Mouse (Mus musculus) forebrain, embryonic 14.5 days (tissue): ENCODE results near the gene Katnal1. TPM values are rescaled to one million over a fixed set of nuclear protein-coding genes. Genes with fewer than 3 reads are reported as not detected.

Source experiments
- ATAC-seq: fragments of 200-750 bp; cut with Nextera tagmentation; 2 replicates; pipeline ENCODE4 v1.8.0; 2017; ENCODE audit warnings: mild to moderate bottlenecking, moderate library complexity
- DNase-seq: peaks from one replicate; pipeline ENCODE4 v3.0.0-alpha.2; 2015; ENCODE audit warnings: low spot score
- H3K27ac ChIP-seq: fragments of 300-500 bp; sonication (generic); 2 replicates; pipeline ENCODE4 v1.5.1; 2014; ENCODE audit warnings: low read depth, mild to moderate bottlenecking, control low read depth, low read length, moderate library complexity
- H3K27me3 ChIP-seq: fragments of 300-500 bp; sonication (generic); replicated peaks from 2 replicates; pipeline ENCODE4 v1.6.1; 2014; ENCODE audit warnings: low read length, control low read depth, mixed read lengths; ENCODE audit not compliant: control insufficient read depth, insufficient read depth
- H3K36me3 ChIP-seq: fragments of 300-500 bp; sonication (generic); 2 replicates; pipeline ENCODE4 v1.6.1; 2014; ENCODE audit warnings: low read length, control low read depth; ENCODE audit not compliant: control insufficient read depth, insufficient read depth
- H3K4me1 ChIP-seq: fragments of 300-500 bp; sonication (generic); 2 replicates; pipeline ENCODE4 v1.6.1; 2014; ENCODE audit warnings: antibody characterized with exemption, low read length, control low read depth; ENCODE audit not compliant: control insufficient read depth, insufficient read depth
- H3K4me2 ChIP-seq: fragments of 300-500 bp; sonication (generic); 2 replicates; pipeline ENCODE4 v1.6.1; 2014; ENCODE audit warnings: mild to moderate bottlenecking, control low read depth, low read length
- H3K4me3 ChIP-seq: fragments of 300-500 bp; sonication (generic); 2 replicates; pipeline ENCODE4 v1.5.1; 2014; ENCODE audit warnings: low read depth, low read length, control low read depth
- H3K9ac ChIP-seq: fragments of 300-500 bp; sonication (generic); 2 replicates; pipeline ENCODE4 v1.6.1; 2014; ENCODE audit warnings: mild to moderate bottlenecking, low read length, control low read depth, moderate library complexity
- H3K9me3 ChIP-seq: fragments of 300-500 bp; sonication (generic); replicated peaks from 2 replicates; pipeline ENCODE4 v1.6.1; 2016; ENCODE audit warnings: low read length, control low read depth, mixed read lengths; ENCODE audit not compliant: control insufficient read depth
- WGBS: fragments of 180-500 bp; shearing (Covaris S2); extraction: QIAGEN DNeasy Blood & Tissue Kit; methylation state at CpG from one replicate; pipeline ENCODE4 v1.1.7; 2014; 5-methylcytosine and 5-hydroxymethylcytosine counted together
- polyA plus RNA-seq: library from polyadenylated mRNA; unstranded; fragments of >200 nt; fragmentation: Nextera tagmentation; extraction: Ambion mirVana; gene quantifications from 2 replicates; pipeline ENCODE4 v1.2.1, GENCODE M21; 2014

The Katnal1 gene
- 30.6 and 34.0 TPM in 2 replicates for polyA plus RNA-seq

DNA sequence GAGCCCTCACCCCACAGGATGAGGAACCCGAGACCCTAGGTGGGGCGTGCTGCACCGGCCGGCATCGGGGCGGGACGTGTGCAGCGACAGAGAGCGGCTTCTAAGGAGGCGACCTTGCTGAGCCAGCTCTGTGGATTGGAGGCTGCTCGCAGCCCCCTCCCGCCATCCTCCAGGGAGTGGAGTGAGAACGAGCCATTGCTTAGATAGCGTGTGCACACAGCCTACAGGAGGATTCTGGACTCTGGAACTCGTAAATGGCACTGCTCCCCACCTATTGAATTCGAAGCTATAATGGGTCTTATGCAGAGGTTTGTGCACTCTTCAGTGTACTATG, at the start of gene Katnal1:
Gene Katnal1 (minus strand): TSS at position 205 of the 334 bp plus-strand sequence.
- no peaks in the 10 kb centered on the region for H3K27me3 ChIP-seq
- 2% methylated on average over 16 of the region's 16 CpGs for WGBS
- H3K9me3 ChIP-seq = no peaks in the 10 kb centered on the region
- DNase-seq (no peak), ATAC-seq (no peak)
- H3K9ac ChIP-seq = peak within 1 kb of the TSS; percentile 92
- peaks cover 5% of the 10 kb centered on the region for H3K4me1 ChIP-seq
- H3K27ac ChIP-seq = peak within 1 kb of the TSS; percentile 95
- H3K36me3 ChIP-seq = no peaks in the 10 kb centered on the region
- H3K4me2 ChIP-seq = peak within 1 kb of the TSS; percentile 73
- H3K4me3 ChIP-seq = peak within 1 kb of the TSS; percentile 70

DNA sequence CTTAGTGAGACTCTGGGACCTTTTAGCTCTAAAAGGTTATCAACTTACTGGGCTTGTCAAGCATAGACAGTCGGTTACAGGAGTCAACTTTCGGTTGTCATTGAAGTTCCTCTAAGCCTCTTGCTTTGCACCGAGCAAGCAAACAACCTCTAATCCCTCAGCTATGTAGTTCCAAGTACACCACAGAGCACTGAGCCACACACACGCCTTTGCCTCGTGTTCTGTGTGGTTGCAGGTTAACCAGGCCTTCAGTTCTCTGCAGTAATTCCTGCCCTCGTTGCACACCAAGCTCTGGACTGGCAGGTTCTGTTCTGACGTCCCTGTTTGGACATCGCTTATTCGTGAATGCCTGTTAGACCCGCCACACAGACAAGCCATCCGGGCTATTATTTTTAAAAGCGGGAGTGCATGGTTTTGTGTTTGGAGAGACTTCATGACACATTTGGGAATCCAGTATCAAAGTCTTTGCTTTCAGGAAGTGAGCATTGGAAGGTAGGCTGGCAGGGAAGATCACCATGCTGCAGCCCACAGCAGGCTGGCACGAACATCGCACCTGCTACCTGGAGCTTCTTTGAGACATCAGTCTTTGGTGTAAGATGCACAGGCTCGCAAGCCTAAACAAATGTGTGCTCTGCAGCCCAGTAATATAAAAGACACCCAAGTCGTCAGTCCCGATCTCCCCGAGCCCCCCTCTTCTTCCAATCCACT, 49.5 kb upstream of the Katnal1 start:
- Histone ChIP-seq H3K4me2 (no peak overlapping the region), H3K27ac (no peak overlapping the region), H3K9ac (no peak overlapping the region), H3K4me1 (no peaks in the 10 kb centered on the region; the same call in 1 of the 2 replicates), H3K36me3 (no peaks in the 10 kb centered on the region), H3K4me3 (no peak overlapping the region), H3K9me3 (0 out of 2 replicates have a peak, but pooled peaks cover under 1% of the 10 kb centered on the region), H3K27me3 (no peaks in the 10 kb centered on the region)
- WGBS = 68% methylated on average over 18 of the region's 18 CpGs
- ATAC-seq (no peak), DNase-seq (no peak)

DNA sequence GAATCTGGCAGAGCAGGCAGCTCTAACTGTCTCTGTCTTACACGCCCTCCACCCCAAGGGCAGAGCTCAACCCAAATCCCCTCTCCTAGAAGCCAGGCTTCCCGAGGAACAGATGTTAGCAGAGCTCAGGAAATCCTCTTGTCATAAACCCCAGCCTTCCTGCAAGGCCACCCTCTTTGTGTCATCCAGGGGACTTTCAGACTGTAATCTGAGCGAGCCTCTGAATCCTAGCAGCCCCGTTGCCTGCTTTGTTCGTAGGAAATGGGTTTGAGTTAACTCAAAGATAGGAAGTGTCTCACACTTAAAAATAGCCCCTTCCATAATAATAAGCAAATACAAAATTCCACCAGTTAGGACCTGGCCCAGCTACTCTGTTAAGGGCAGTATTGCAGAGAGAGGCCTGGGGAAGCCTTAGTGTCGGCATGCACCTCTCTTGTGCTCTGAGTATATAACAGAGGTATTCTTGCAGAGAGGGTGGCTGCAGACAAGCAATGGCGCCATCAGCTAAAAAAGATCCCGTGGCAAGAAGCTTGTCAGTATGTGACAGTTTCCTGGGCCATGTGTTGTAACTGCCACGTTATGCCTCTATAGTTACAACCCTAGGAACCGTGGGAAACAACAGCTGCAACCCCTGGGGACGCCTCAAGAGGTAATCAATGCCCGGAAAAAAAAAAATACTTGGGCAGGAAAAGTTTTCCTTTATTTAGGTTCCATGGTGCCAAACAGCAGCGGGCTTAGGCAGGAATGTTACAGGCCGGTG, 48.8 kb upstream of the Katnal1 start:
- H3K27ac ChIP-seq = no peak overlapping the region
- WGBS = 34% methylated on average over 14 of the region's 14 CpGs
- no peaks in the 10 kb centered on the region for H3K9me3 ChIP-seq
- H3K4me3 ChIP-seq = no peak overlapping the region
- no peak overlapping the region for H3K4me2 ChIP-seq
- H3K27me3 ChIP-seq = no peaks in the 10 kb centered on the region
- H3K9ac ChIP-seq = no peak overlapping the region
- ATAC-seq (no peak), DNase-seq (no peak)
- no peaks in the 10 kb centered on the region for H3K36me3 ChIP-seq
- peaks cover 3% of the 10 kb centered on the region for H3K4me1 ChIP-seq

DNA sequence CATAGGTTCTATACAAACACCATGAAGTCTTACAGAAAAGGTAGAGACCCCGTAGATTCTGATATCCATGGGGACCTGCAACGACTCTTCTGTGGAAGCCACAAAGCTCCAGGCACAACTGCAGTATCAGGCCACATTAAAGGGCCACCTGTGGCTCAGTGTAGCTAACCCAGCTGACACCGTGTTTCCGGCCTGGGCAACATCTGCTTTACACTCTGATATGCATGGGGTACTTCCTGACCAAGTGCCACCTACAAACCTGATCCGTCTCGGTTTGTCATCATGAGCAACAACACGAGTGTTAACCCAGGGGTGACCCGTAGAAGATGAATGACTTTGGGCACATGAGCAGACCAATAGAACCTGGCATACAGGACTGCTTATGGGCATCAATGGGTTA, 47.8 kb upstream of the Katnal1 start:
- 91% methylated on average over 8 of the region's 8 CpGs for WGBS

DNA sequence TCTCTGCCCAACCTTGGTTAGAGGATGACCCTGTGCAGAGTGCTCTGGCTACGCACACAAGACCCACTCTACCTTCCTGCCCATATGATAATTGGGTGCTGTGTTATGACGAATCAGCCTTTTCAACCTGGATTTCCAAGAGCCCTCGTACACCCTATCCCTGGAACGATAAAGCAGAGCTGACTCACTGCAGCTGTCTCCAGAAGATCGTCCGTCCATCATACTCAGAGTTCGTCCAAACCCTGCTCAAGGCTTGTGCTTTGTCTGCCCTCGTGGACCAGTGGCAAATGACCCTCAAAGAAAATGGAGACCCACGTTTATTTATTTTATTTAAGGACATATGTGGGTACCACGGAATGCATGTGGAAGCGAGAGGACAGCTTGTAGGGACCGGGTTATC, 45.9 kb upstream of the Katnal1 start:
- no peak overlapping the region for H3K27ac ChIP-seq
- H3K4me3 ChIP-seq = no peak overlapping the region
- H3K36me3 ChIP-seq = no peaks in the 10 kb centered on the region
- H3K27me3 ChIP-seq = no peaks in the 10 kb centered on the region
- WGBS = 95% methylated on average over 12 of the region's 12 CpGs
- ATAC-seq (no peak), DNase-seq (no peak)
- H3K4me2 ChIP-seq = no peak overlapping the region
- H3K4me1 ChIP-seq = peaks cover 3% of the 10 kb centered on the region
- H3K9ac ChIP-seq = no peak overlapping the region
- H3K9me3 ChIP-seq = no peaks in the 10 kb centered on the region

More for the DNA sequence above, 47.8 kb upstream of the Katnal1 start:
- Histone ChIP-seq H3K36me3 (no peaks in the 10 kb centered on the region), H3K4me3 (no peak overlapping the region), H3K4me2 (no peak overlapping the region), H3K9me3 (no peaks in the 10 kb centered on the region), H3K27ac (no peak overlapping the region), H3K9ac (no peak overlapping the region), H3K4me1 (peaks cover 3% of the 10 kb centered on the region), H3K27me3 (no peaks in the 10 kb centered on the region)
- DNase-seq (no peak), ATAC-seq (no peak)

DNA sequence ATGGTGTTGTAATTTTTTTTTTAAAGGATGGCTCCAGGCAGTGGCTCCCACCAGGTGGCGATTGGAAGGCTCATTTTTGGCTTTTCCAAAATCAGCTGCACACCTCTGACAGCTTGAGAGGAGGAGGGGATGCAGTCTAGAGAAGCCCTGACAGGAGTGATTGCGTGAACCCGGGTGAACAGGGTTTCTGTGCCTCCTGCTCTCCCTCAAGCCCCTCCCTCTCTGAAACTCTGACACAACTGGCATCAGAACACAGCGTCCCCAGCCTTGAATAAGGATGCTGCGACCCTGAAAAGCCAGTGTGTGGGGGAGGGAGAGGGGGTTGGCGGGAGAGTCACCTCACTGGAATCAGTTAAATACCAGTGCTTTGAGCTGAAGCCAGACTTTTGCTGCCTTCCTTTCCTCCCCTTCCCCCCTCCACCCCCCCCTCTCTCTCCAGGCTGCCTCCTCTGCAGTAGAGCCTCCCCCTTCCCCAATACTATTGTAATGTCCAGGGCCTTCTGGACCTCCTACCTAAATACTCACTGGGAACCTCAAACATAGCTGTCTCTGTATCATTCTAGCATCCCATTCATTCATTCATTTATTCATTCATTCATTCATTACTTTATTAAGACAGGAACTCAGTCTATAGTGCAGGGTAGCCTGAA, 44.0 kb upstream of the Katnal1 start:
- H3K27ac ChIP-seq = no peak overlapping the region
- DNase-seq (peak; percentile 57), ATAC-seq (peak; percentile 60; the same call in 1 of the 2 replicates)
- H3K36me3 ChIP-seq = no peaks in the 10 kb centered on the region
- no peaks in the 10 kb centered on the region for H3K27me3 ChIP-seq
- H3K9ac ChIP-seq = no peak overlapping the region
- H3K4me2 ChIP-seq = no peak overlapping the region
- peaks cover 3% of the 10 kb centered on the region for H3K4me1 ChIP-seq
- H3K4me3 ChIP-seq = no peak overlapping the region
- no peaks in the 10 kb centered on the region for H3K9me3 ChIP-seq
- 11% methylated on average over 6 of the region's 6 CpGs for WGBS

DNA sequence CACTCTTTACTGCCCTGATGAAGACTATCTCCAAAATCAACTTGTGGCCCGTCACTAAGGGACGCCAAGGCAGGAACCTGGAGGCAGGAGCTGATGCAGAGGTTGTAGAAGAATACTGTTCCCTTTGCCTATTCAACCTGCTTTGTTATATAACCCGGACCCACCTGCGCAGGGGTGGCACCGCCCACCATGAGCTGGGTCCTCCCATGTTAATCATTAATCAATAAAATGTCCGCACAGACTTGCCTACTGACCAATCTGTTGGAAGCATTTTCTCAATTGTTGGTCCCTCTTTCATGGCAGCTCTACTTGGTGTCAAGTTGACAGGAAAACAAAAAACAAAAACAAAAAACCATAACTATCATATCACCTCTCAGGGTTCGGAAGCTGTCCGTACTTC, 43.0 kb upstream of the Katnal1 start:
- Histone ChIP-seq H3K4me1 (peaks cover 3% of the 10 kb centered on the region), H3K9ac (no peak overlapping the region), H3K27me3 (no peaks in the 10 kb centered on the region), H3K36me3 (no peaks in the 10 kb centered on the region), H3K4me2 (no peak overlapping the region), H3K4me3 (no peak overlapping the region), H3K27ac (no peak overlapping the region), H3K9me3 (no peaks in the 10 kb centered on the region)
- no peak for DNase-seq
- no peak for ATAC-seq
- 88% methylated on average over 8 of the region's 8 CpGs for WGBS

GRCm38 (mm10) chr5:148969648-148970047, 40.5 kb upstream of the Katnal1 start:
- no peaks in the 10 kb centered on the region for H3K27me3 ChIP-seq
- H3K9ac ChIP-seq = no peak overlapping the region
- H3K4me2 ChIP-seq = no peak overlapping the region
- H3K9me3 ChIP-seq = no peaks in the 10 kb centered on the region
- DNase-seq = no peak
- WGBS = 71% methylated on average over 9 of the region's 9 CpGs
- H3K27ac ChIP-seq = no peak overlapping the region
- H3K4me1 ChIP-seq = peaks cover 10% of the 10 kb centered on the region
- no peak for ATAC-seq
- no peaks in the 10 kb centered on the region for H3K36me3 ChIP-seq
- no peak overlapping the region for H3K4me3 ChIP-seq
